Mouse (Mus musculus) MN1 (cell line): ENCODE measurements at regions not wholly inside any gene's neighbourhood (a gene's known extent, or its start where the extent isn't known, plus 50 kb on each side); places are given as distances from the start of the nearest gene placed in this dataset.
A peak's percentile ranks its signal among the peaks of the same experiment; 100 is the strongest.

Experiments used
- DNase-seq: peaks from one replicate; pipeline ENCODE4 v3.0.0-alpha.2; 2016; ENCODE audit warnings: low spot score

GRCm38 (mm10) chr4:127636934-127637333 lies 279.0 kb upstream of the Gjb5 start:
- DNase-seq: no peak

DNA sequence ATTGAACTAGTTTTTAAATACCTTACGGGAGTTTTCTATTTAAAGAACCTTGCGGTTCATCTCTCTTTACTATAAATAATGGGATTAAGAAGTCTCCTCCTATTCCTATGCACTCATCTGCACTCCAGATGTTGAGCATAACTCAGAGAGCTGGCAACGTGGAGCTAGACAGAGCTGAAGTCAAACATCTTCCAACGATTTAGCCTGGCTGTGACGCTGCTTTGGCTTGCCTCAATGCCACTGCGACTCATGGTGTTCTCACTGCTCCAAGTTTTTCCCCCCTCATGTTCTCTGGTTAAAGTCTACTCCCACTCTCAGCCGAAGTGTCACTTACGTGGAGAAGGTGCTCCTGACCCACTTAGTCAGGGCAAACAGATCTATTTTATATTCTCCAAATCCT lies 277.3 kb upstream of the Gjb5 start:
- DNase-seq: no peak

GRCm38 (mm10) chr4:127619870-127620269 lies 261.9 kb upstream of the Gjb5 start:
- no peak for DNase-seq

- peak; percentile 14 for DNase-seq
These were observed 254.8 kb upstream of the Gjb5 start for GRCm38 (mm10) chr4:127612761-127613160.

GRCm38 (mm10) chr4:127600919-127601318 lies 242.9 kb upstream of the Gjb5 start:
- no peak for DNase-seq

GRCm38 (mm10) chr4:127598610-127599009 lies 240.6 kb upstream of the Gjb5 start:
- peak; percentile 8 for DNase-seq

DNA sequence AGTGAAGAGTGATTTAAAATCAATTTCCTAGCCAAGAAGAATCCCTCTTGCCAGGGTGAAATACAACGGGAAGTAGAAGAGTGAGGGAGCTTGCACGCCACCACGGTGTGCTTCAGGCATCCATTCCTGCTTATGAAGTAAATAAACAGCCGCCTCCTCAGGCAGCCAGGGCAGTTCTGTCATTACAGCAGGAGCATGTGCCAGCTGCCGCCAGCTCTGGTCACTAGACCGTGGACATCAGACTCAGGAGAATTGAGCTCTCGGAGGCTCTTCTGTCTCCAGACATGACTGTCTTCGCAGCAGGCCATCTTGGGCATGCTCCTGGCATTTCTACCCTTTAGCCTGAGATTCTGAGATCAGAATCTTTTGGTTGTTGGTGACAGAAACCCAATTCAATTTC lies 236.1 kb upstream of the Gjb5 start:
- DNase-seq: no peak

GRCm38 (mm10) chr4:127591540-127591939 lies 233.6 kb upstream of the Gjb5 start:
- no peak for DNase-seq

GRCm38 (mm10) chr4:127586822-127587221 lies 228.8 kb upstream of the Gjb5 start:
- DNase-seq: no peak

GRCm38 (mm10) chr4:127576521-127576920 lies 218.5 kb upstream of the Gjb5 start:
- DNase-seq: no peak

- DNase-seq: no peak
These were observed 204.6 kb upstream of the Gjb5 start for GRCm38 (mm10) chr4:127562602-127563001.

- no peak for DNase-seq
These were observed 200.6 kb upstream of the Gjb5 start for GRCm38 (mm10) chr4:127558572-127558971.

GRCm38 (mm10) chr4:127552456-127553225 lies 194.7 kb upstream of the Gjb5 start:
- DNase-seq: no peak

GRCm38 (mm10) chr4:127549581-127549980 lies 191.6 kb upstream of the Gjb5 start:
- peak; percentile 73 for DNase-seq

GRCm38 (mm10) chr4:127549018-127549417 lies 191.0 kb upstream of the Gjb5 start:
- DNase-seq: peak; percentile 12

- DNase-seq: no peak
These were observed 187.1 kb upstream of the Gjb5 start for GRCm38 (mm10) chr4:127545106-127545505.

GRCm38 (mm10) chr4:127543276-127543675 lies 185.3 kb upstream of the Gjb5 start:
- no peak for DNase-seq

GRCm38 (mm10) chr4:127542771-127543170 lies 184.8 kb upstream of the Gjb5 start:
- DNase-seq: no peak

DNA sequence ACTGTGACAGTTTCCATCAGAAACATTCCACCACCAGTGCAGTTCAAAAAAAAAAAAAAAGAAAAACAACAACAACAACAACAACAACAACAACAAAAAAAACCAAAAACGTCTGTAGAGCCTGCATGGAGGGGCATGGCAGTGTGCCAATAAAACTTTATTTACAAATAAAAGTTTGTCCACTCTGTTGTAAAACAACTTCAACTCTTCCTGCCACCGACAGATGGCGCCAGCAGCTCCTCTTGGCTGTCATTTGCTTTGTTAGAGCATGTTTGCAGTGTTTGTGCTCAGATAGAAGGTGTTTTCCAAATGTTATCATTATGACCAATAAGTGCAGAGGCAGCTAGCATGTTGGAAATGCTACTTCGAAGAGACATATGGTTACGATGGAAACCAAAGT lies 179.0 kb upstream of the Gjb5 start:
- no peak for DNase-seq

DNA sequence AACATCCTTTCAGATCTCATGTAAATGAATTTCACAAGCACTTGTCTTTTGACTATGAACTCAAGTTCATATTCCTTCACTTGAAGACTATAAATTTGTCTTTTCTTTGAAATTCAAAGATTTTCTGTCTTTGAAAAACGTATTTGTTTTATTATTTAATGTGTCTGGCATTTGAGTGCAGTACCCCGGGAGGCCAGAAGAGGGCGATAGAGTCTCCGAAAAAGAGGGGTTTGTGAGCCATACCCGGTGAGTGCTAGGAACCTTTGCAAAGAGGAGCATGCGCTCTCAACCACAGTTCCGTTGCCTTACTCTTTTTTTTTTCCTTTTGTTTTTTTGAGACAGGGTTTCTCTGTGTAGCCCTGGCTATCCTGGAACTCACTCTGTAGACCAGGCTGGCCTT lies 177.6 kb upstream of the Gjb5 start:
- no peak for DNase-seq

DNA sequence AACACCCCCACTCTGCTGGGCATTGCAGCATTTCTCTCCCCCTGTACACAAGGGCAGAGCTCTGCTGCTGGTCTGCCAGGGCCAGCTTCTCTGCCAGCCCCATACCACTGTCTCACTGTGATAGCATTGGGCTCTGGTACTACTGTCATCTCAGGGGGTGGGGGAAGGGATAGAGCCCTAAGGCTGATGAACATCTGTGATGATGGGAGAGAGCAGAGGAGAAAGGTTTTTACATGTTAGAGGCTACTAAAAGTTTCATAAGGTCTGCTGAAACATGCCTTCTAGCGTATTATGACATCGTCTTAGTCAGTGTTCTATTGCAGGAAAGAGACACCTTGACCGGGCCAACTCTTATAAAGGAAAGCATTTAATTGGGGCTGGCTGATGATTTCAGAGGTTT lies 176.4 kb upstream of the Gjb5 start:
- DNase-seq: no peak

DNA sequence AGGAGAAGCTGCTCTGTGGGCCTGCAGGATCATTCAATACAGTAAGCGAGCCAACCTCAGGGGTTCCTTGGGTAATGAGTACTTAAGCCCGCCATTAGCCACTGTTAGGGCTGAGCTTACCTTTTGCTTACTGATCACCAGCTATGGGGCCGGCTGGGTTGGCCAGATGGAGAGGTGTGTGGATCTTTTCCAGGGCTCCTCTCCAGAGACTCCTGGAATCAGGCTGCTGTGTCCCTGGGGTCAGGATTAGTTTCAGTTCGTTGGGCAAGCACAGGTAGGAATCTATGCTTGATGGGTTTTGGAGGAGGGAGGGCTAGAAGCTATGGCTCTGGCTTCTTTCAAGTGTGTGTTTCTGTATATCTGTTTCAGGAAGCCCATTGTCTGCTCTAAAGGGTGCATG lies 175.7 kb upstream of the Gjb5 start:
- no peak for DNase-seq

DNA sequence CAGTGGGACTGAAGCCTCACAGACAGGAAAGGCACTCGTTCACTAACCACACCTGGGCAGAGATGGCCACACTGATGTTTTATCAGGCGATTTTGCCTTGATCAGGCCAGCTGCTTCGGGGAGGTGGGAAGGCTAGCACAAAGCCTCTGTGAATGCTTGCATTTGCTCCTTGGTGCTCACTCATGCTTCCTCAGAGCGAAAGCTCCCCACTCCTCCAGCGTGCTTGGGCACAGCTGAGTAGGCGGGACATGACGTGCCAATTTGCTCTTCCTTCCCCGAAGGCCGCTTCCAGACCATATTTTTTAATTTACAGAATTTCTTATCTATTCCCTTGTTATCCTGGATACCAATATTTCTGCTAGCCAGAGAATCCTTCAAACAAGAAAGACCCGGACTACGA lies 172.8 kb upstream of the Gjb5 start:
- DNase-seq: no peak

DNA sequence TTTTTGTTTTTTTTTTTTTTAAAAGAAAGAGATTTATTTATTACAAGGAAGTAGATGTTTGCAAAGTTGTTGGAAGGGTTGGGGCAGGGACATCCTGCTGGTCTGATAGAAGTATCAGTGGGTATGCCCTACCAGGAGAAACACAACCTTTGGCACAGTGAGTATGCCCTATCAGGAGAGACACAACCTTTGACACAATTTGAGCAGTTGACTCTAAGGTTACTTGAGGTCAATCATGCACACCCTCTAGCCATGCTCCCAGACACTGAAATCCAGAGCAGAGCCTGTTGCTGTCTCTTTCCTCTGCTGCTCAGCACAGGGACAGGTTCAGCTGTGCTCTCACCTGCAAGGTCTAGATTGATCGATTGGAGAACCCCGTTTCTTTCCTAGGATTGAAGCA lies 164.2 kb upstream of the Gjb5 start:
- DNase-seq: no peak
